Mouse (Mus musculus) heart, embryonic 11.5 days (tissue): Measurements from ENCODE around the gene Siah3. TPM values are rescaled to one million over a fixed set of nuclear protein-coding genes. Genes with fewer than 3 reads are reported as not detected.

ENCODE experiments used
- polyA plus RNA-seq: library from polyadenylated mRNA; unstranded; fragments of >200 nt; fragmentation: Nextera tagmentation; extraction: Ambion mirVana; gene quantifications from 2 replicates; pipeline ENCODE4 v1.2.1, GENCODE M21; 2014

Gene Siah3
- polyA plus RNA-seq, 1 experiment from 2014 or later = 0.13 TPM

Other genes with a start within 250 kb of the Siah3 start
- 1.1 TPM in 1 of 2 replicates, not detected in the other for gene Cpb2, start 213.7 kb upstream of the Siah3 start, polyA plus RNA-seq
- gene Zc3h13, start 171.6 kb upstream of the Siah3 start, polyA plus RNA-seq = 17.3 and 20.2 TPM in 2 replicates
- gene Spert, start 137.1 kb downstream of the Siah3 start, polyA plus RNA-seq = not detected in 2 replicates
- not detected in 2 replicates for gene Erich6b, start 186.3 kb downstream of the Siah3 start, polyA plus RNA-seq